Mouse (Mus musculus): ENCODE data around the gene Cd3eap.
A peak's percentile ranks its signal among the peaks of the same experiment; 100 is the strongest.

Cd3eap gene

DNA sequence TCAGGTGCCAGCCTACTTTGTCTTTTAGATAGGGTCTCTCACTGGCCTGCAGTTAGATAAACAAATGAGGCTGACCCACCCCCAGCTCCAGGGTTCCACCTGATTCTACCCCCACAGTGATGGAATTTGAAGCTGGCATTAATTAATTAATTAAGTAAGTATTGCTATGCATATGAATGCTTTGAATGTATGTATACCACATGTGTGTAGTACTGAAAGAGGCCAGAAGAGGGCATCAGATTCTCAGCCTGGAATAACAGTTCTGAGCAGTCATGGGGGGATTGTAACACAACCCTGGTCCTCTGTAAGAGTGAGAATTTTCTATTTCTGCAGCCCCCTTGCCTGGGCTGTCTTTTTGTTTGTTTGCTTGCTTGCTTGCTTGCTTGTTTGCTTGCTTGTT is 30.9 kb downstream of the Cd3eap start:
- DNase-seq: no peak

GRCm38 (mm10) chr7:19327782-19328181 is 31.5 kb downstream of the Cd3eap start:
- DNase-seq: no peak

DNA sequence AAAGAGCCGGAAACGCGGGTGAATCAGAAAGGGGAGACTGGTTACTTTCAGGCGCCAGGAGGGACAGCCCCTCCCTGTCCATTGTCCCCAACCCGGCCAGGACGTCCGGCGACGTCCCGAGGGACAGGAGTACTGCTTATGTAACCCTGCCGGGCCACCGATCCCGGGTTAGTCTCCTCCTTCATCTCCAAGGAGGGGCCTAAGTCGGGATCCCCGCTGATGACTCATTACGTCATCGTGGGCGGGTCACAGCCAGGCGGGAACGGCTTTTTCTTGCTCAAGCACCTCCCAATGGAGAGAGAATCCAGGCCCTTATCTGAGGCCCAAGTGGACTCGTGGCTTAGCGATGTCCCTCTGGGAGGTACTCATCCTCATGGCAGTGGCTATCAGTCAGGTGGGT is 32.2 kb downstream of the Cd3eap start:
- peak; percentile 81 to 87 for DNase-seq

GRCm38 (mm10) chr7:19326359-19326758 is 32.9 kb downstream of the Cd3eap start:
- DNase-seq: peak; percentile 66 to 78

GRCm38 (mm10) chr7:19325262-19326199 is 33.8 kb downstream of the Cd3eap start:
- no peak for DNase-seq

DNA sequence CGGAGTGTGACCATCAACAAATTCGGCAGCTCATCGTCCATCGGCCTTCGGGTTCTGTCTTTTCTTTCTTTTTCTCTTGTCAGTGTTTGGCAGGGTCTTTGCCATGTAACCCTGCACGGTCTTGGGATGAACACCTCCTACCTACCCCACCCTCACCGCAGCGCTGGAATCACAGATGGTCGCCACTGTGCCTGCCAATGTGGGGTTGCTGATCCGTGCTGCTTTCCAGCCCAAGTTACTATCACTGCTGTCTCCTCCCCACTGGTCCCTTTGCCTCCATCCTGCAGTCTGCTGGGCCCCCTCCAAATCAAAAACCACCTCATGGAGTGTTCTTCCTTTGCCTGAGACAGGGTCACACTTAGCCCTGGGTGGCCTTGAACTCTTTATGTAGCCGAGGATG is 35.1 kb downstream of the Cd3eap start:
- DNase-seq: no peak

DNA sequence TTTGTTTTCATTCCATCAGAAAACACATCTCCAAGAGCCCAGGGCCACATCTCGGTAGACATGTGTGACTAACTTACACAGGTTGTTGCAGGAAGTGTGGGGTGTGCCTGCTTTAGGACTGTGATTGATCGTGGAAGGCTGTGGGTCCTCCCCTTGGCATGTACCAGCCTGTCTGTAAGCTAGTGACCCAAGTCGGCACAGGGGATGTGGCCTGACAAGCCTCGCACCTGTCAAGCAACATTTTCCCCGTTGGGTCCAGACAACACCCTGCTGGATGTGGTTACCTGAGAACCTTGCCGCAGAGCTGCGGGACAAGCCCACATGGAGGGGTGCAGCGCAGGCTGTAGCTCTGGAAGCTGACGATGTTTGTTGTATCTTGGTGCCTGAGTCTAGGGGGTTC is 36.8 kb downstream of the Cd3eap start:
- DNase-seq: no peak

- no peak for DNase-seq
These were observed 37.8 kb downstream of the Cd3eap start for GRCm38 (mm10) chr7:19321464-19321863.

- DNase-seq: no peak
These were observed 38.6 kb downstream of the Cd3eap start for GRCm38 (mm10) chr7:19320637-19321036.

DNA sequence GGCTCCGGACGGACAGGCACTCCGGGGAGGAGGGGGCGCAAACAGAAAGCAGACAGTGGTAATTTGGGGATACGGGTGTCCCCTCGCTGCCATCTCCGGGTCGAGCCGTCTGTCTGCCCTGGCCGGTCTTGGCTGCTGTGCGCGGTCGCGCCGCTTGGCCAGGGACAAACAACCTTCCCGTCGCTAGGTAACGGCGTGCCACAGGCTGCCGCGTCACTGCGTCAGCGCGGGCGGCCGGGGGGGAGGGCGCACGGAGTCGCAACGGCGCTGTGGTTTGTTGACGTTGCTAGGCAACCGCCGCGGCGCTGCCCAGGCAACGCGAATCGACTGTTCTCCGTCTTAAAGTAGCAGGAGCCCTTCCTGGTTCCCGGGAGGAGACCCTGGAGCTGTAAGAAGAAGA is 39.4 kb downstream of the Cd3eap start:
- DNase-seq: peak; percentile 94 to 98

- peak in 1 of 2 experiments; percentile 31 for DNase-seq
These were observed 39.8 kb downstream of the Cd3eap start for GRCm38 (mm10) chr7:19319458-19319857.

GRCm38 (mm10) chr7:19318676-19319075 is 40.6 kb downstream of the Cd3eap start:
- DNase-seq: no peak

DNA sequence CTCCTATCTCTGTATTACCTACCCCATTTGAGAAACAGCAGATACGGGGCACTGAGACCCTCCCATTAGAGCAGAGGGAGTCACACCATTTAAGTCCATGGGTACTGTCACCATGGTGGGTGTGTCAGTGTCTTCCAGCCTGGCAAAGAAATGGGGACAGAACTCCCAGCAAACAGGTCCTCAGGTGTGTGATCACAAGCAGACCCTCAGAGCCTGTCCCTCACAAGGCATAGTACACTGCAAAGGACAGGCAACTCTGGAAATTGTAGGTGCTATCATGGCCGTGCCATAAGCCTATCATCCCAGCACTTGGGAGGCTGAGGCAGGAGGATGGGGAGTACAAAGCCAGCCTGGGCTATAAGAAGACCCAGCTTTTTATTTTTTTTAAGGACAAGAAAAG is 41.1 kb downstream of the Cd3eap start:
- DNase-seq: no peak

GRCm38 (mm10) chr7:19316451-19317161 is 42.7 kb downstream of the Cd3eap start:
- no peak for DNase-seq

GRCm38 (mm10) chr7:19314033-19314432 is 45.2 kb downstream of the Cd3eap start:
- DNase-seq: no peak

GRCm38 (mm10) chr7:19311991-19312390 is 47.3 kb downstream of the Cd3eap start:
- DNase-seq: no peak

GRCm38 (mm10) chr7:19309884-19310641 is 49.2 kb downstream of the Cd3eap start, which contains the start of gene Fosb:
Gene Fosb, minus strand, starts transcription at chr7:19310051.
- peak; percentile 97 to 98 for DNase-seq

DNA sequence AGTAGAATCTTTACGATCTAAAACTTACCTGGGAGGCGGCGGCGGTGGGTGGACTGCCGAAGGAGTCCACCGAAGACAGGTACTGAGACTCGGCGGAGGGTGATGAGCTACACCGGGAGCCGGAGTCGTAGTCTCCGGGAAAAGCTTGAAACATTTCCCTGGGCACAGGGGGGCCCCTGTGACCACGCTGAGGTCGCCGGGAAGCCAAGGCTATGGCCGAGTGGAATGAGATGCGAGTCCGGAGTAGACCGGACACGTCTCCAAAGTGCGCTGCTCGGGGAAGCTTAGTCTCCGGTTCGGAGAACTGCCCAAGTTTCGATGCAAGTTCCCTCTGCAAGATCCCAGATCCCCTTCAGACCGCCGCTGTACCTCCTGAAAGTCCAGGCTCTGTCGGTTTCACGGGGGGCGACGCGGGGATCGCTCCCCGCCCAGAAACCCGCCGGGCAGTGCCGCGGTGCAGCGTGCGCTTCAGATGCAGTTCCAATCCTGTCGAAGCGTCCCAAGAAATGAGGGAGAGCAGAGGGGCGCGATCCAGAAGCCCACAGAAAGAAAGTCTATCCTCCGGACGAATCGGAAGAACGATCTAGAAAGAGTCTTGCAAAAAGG is 49.9 kb downstream of the Cd3eap start:
- DNase-seq: peak in 1 of 2 experiments; percentile 37

DNA sequence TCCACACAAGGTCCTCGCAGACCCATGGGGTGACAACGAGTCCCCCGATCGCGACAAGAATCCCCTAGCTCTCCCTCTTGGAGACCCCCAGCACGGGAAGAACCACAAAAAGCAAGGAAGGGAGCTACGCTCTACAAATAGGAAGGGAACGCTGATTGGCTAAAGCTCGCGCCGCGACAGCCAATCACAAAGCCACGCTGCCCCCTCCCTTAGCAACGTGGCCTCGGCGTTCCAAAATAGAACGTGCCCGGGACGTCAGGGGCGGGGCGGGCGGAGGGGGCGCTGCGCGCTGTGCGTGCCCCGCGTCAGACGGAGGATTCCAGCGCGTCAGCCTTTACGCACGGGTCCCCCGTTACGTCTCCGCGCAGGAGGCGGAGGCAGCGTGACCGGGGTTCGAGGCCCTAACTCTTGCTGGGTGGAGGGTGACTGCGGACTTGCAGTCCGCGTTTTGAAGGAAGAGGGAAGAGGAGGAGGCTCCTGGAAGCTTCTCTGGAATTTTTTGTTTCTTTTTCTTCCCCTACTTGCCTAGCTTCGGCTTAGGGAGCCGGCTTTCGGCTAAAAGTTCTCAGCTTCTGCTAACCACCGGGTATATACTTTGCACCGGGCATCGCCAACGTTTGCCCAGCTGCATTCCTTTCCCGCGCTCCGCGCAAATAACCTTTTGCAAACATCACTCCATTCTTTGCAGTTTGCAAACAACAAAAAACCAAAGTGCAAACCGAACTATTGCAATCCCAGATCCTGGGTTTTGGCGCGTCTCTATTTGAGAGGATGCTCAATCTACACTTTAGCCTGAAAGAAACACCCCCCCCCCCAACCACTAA is 50.6 kb downstream of the Cd3eap start:
- peak; percentile 98 for DNase-seq

DNA sequence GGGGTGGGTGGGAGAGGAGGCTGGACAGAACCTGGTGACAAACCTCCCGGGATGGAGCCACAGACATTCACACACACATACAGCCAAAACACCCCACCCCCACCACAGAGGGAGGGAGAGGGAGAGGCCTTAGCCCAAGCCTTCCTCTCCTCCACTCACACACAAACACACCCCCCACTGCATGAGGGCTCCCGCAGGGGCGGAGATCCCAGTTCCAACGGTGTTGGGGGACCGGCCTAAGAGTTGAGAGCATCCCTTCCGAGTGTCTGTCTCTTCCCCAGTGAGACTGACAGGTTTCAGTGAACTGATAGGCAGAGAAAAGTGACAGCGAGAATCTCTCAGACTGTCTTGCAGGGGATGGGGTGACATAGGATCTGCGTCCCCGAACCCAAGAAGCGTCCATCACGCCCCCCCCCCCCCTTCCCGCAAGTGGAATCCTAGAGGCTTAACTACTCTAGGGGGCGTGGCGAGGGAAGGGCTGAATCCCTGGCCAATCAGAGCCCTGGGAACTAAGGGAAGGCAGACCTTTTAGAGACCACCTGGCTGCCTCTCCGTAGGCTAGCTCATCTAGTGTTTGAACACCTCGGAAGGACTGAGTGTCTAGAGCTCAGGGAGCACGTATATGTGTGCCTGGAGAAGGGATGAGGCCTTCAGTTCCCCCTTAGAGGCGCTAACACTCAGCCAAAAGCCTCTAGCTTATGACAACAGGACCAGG is 51.4 kb downstream of the Cd3eap start:
- peak; percentile 44 to 86 for DNase-seq
